In genomic region chr8:126776605-126777469, GRCm38 (mm10) we compare ENCODE assay signal across 12 mouse cellular contexts.
DNase-seq lines count a peak whose midpoint lies in the region; ATAC-seq and TF ChIP-seq lines count a peak whose summit lies in the region.
"Had no signal": no experiment of that assay in that cellular context is flagged by ENCODE, and none has a peak within 500 bp of the region (broad histone marks: within the 10 kb centered on the region; RNA-seq: fewer than 3 reads in every experiment).

No protein-coding gene starts in this region.

- H3K9ac ChIP-seq in kidney, postnatal 0 days (ENCODE audit: low read depth, low read length): no peak overlapping the region
- no peak overlapping the region for H3K9ac ChIP-seq in kidney, embryonic 16.5 days (replicated peaks; ENCODE audit: low read length)
- no peak overlapping the region for H3K9ac ChIP-seq in MEL (ENCODE audit: control insufficient read depth, low read depth, low read length, poor library complexity, severe bottlenecking)
- H3K9ac ChIP-seq in intestine, embryonic 14.5 days (ENCODE audit: low read length): no peak overlapping the region
- H3K9ac ChIP-seq: heart, embryonic 13.5 days had no signal

- WGBS in kidney, postnatal 0 days: 80% methylated on average over 11 of the region's 11 CpGs
- WGBS in kidney, embryonic 16.5 days: 87% methylated on average over 11 of the region's 11 CpGs
- WGBS in intestine, embryonic 14.5 days: 78% methylated on average over 11 of the region's 11 CpGs

- H3K4me2 ChIP-seq in kidney, postnatal 0 days (ENCODE audit: low read length): no peak overlapping the region
- H3K4me2 ChIP-seq in kidney, embryonic 16.5 days (replicated peaks; ENCODE audit: low read depth, low read length): no peak overlapping the region
- no peak overlapping the region for H3K4me2 ChIP-seq in intestine, embryonic 14.5 days (ENCODE audit: low read length)
- H3K4me2 ChIP-seq: heart, embryonic 13.5 days had no signal

- no peak overlapping the region for H3K27ac ChIP-seq in kidney, postnatal 0 days
- H3K27ac ChIP-seq in kidney, embryonic 16.5 days (ENCODE audit: low read length): no peak overlapping the region
- H3K27ac ChIP-seq in MEL (ENCODE audit: control insufficient read depth, low read depth, low read length): no peak overlapping the region
- no peak overlapping the region for H3K27ac ChIP-seq in intestine, embryonic 14.5 days (ENCODE audit: low read depth)
- H3K27ac ChIP-seq: heart, embryonic 13.5 days; hindbrain, postnatal 0 days had no signal

- H3K79me2 ChIP-seq in MEL (ENCODE audit: control insufficient read depth, insufficient read depth, low read length, poor library complexity): no peaks in the 10 kb centered on the region

- ATAC-seq in kidney, postnatal 0 days (replicated peaks; ENCODE audit: low FRiP score, low read depth): no peak
- no peak for ATAC-seq in kidney, embryonic 16.5 days (ENCODE audit: low FRiP score, low TSS enrichment)
- 0 out of 2 replicates have a peak, but pooled peaks have one; percentile 28 for ATAC-seq in intestine, embryonic 14.5 days (replicated peaks; ENCODE audit: low FRiP score, low TSS enrichment, low read depth)
- ATAC-seq in megakaryocyte-erythroid progenitor cell, adult 5-6 weeks (replicated peaks; ENCODE audit: low FRiP score, low TSS enrichment, poor library complexity, severe bottlenecking): peak; percentile 84
- ATAC-seq: hindbrain, postnatal 0 days had no signal

- DNase-seq in kidney, postnatal 0 days (ENCODE audit: low spot score): no peak
- peak; percentile 16 for DNase-seq in MEL (ENCODE audit: low read depth, low spot score)
- no peak for DNase-seq in intestine, embryonic 14.5 days (ENCODE audit: low spot score)
- DNase-seq in cerebellum, postnatal 10 days: no peak
- no peak for DNase-seq in adrenal gland, postnatal 4 days (ENCODE audit: low spot score in 2 of 2)
- no peak for DNase-seq in gastrocnemius, adult 18-20 months (ENCODE audit: low spot score)
- DNase-seq: adrenal gland, postnatal 10 days; cerebellum, adult 9-11 months had no signal

- peak; percentile 53 for TF ChIP-seq RAD21 in MEL (IDR thresholded peaks at IDR 0.05; ENCODE audit: low read depth, low read length)

- no peaks in the 10 kb centered on the region for H3K36me3 ChIP-seq in kidney, postnatal 0 days (ENCODE audit: insufficient read depth, low read length)
- H3K36me3 ChIP-seq in kidney, embryonic 16.5 days (ENCODE audit: insufficient read depth, low read length): no peaks in the 10 kb centered on the region
- H3K36me3 ChIP-seq in MEL (ENCODE audit: control insufficient read depth in 1 of 2, insufficient read depth in 2 of 2, low read length in 2 of 2): no peaks in the 10 kb centered on the region; a peak in 1 of 4 replicates
- no peaks in the 10 kb centered on the region for H3K36me3 ChIP-seq in intestine, embryonic 14.5 days (ENCODE audit: control insufficient read depth, insufficient read depth, low read length)
- H3K36me3 ChIP-seq: heart, embryonic 13.5 days had no signal

- 0 out of 2 replicates have a peak, but pooled peaks have one; percentile 24 for TF ChIP-seq CTCF in kidney, postnatal 0 days (IDR thresholded peaks at IDR 0.05; ENCODE audit: low read depth)
- TF ChIP-seq CTCF in MEL (IDR thresholded peaks at IDR 0.05 in 2 of 3, conservative IDR thresholded peaks at IDR 0.05 in 1 of 3; ENCODE audit: control insufficient read depth in 1 of 3, insufficient read depth in 1 of 3, low read depth in 2 of 3, low read length in 3 of 3, poor library complexity in 1 of 3, severe bottlenecking in 1 of 3): peak in 2 of 3 experiments; percentile 40 to 44; a peak in 4 of 6 replicates

- H3K4me1 ChIP-seq in kidney, postnatal 0 days (replicated peaks; ENCODE audit: insufficient read depth, low read length): no peaks in the 10 kb centered on the region
- peaks cover 13% of the 10 kb centered on the region; the same call in 1 of the 2 replicates for H3K4me1 ChIP-seq in kidney, embryonic 16.5 days (ENCODE audit: insufficient read depth, low read length)
- H3K4me1 ChIP-seq in MEL (ENCODE audit: control insufficient read depth in 1 of 2, insufficient read depth in 2 of 2, low read length in 2 of 2): peaks cover 0 to 6% of the 10 kb centered on the region in 2 experiments; a peak in 2 of 4 replicates
- no peaks in the 10 kb centered on the region for H3K4me1 ChIP-seq in intestine, embryonic 14.5 days (replicated peaks; ENCODE audit: control insufficient read depth, insufficient read depth, low read length)

- no peaks in the 10 kb centered on the region for H3K9me3 ChIP-seq in kidney, postnatal 0 days (replicated peaks; ENCODE audit: low read length)
- H3K9me3 ChIP-seq in kidney, embryonic 16.5 days (ENCODE audit: low read length): no peaks in the 10 kb centered on the region
- H3K9me3 ChIP-seq in MEL (replicated peaks; ENCODE audit: insufficient read depth, low read length): no peaks in the 10 kb centered on the region
- no peaks in the 10 kb centered on the region for H3K9me3 ChIP-seq in intestine, embryonic 14.5 days (ENCODE audit: control insufficient read depth, low read length)
- H3K9me3 ChIP-seq: heart, embryonic 13.5 days had no signal

- H3K4me3 ChIP-seq in kidney, postnatal 0 days (replicated peaks; ENCODE audit: low read depth, low read length): no peak overlapping the region
- H3K4me3 ChIP-seq in kidney, embryonic 16.5 days (ENCODE audit: low read length): no peak overlapping the region
- no peak overlapping the region for H3K4me3 ChIP-seq in MEL (ENCODE audit: control insufficient read depth in 1 of 2, insufficient read depth in 1 of 2, low read depth in 2 of 2, low read length in 2 of 2)
- H3K4me3 ChIP-seq in intestine, embryonic 14.5 days (ENCODE audit: low read depth, low read length): no peak overlapping the region
- H3K4me3 ChIP-seq: heart, embryonic 13.5 days had no signal

- TF ChIP-seq POLR2A in MEL (IDR thresholded peaks at IDR 0.05; ENCODE audit: control insufficient read depth in 1 of 2, insufficient read depth in 1 of 2, low read depth in 1 of 2, low read length in 2 of 2, poor library complexity in 1 of 2): no peak

- TF ChIP-seq EP300 in MEL (IDR thresholded peaks at IDR 0.05; ENCODE audit: low read depth in 1 of 2, low read length in 2 of 2): peak; percentile 37 to 50; a peak in 3 of 4 replicates

- H3K27me3 ChIP-seq in kidney, postnatal 0 days (ENCODE audit: insufficient read depth, low read length): no peaks in the 10 kb centered on the region
- H3K27me3 ChIP-seq in kidney, embryonic 16.5 days (ENCODE audit: insufficient read depth, low read length): no peaks in the 10 kb centered on the region
- H3K27me3 ChIP-seq in MEL (ENCODE audit: control insufficient read depth in 1 of 2, insufficient read depth in 2 of 2, low read length in 2 of 2): no peaks in the 10 kb centered on the region; a peak in 1 of 4 replicates
- no peaks in the 10 kb centered on the region for H3K27me3 ChIP-seq in intestine, embryonic 14.5 days (replicated peaks; ENCODE audit: control insufficient read depth, insufficient read depth, low read length)
- H3K27me3 ChIP-seq: heart, embryonic 13.5 days had no signal

TF ChIP-seq in MEL, 35 proteins besides CTCF, POLR2A, EP300 and RAD21:
- TF ChIP-seq USF2 (IDR thresholded peaks at IDR 0.05; ENCODE audit: borderline replicate concordance in 1 of 2, insufficient read depth in 1 of 2, low read depth in 1 of 2, low read length in 2 of 2): no peak
- peak; percentile 67 for TF ChIP-seq SMC3 (IDR thresholded peaks at IDR 0.05; ENCODE audit: low read depth, low read length)
- no peak for TF ChIP-seq E2F4 (IDR thresholded peaks at IDR 0.05; ENCODE audit: borderline replicate concordance, low read depth, low read length)
- TF ChIP-seq CHD1 (IDR thresholded peaks at IDR 0.05; ENCODE audit: low read depth, low read length): no peak
- no peak for TF ChIP-seq MAFK (IDR thresholded peaks at IDR 0.05; ENCODE audit: borderline replicate concordance, low read depth, low read length)
- no peak for TF ChIP-seq MEF2A (IDR thresholded peaks at IDR 0.05; ENCODE audit: extremely low read depth, insufficient replicate concordance, low read depth, low read length, poor library complexity, severe bottlenecking)
- TF ChIP-seq MYB (IDR thresholded peaks at IDR 0.05; ENCODE audit: low read depth, low read length): 0 out of 2 replicates have a peak, but pooled peaks have one; percentile 39
- TF ChIP-seq SIN3A (IDR thresholded peaks at IDR 0.05; ENCODE audit: low read length): no peak
- TF ChIP-seq ZC3H11A (IDR thresholded peaks at IDR 0.05; ENCODE audit: low read depth, low read length): peak; percentile 50; the same call in 1 of the 2 replicates

Comparison
In these comparisons a context has a peak if more than half of its experiments do, and no peak if none do; other contexts are left out.
1. ATAC-seq: peak in intestine, embryonic 14.5 days (single experiment) and megakaryocyte-erythroid progenitor cell, adult 5-6 weeks (single experiment); none in kidney, postnatal 0 days (single experiment) and kidney, embryonic 16.5 days (single experiment).